Mouse (Mus musculus) small intestine, adult 2 months (tissue): ENCODE measurements around the gene Snrnp35.

Experiments
- CTCF ChIP-seq: fragments of 200-500 bp; IDR thresholded peaks from 2 replicates; pipeline ENCODE4 v1.5.1; 2012; ENCODE audit warnings: low read depth, mild to moderate bottlenecking, control low read depth, inconsistent platforms, low read length, moderate library complexity, mixed read lengths; ENCODE audit not compliant: insufficient replicate concordance, insufficient read length; ENCODE audit errors: extremely low read depth
- POLR2A ChIP-seq: fragments of 200-500 bp; IDR thresholded peaks from 2 replicates; pipeline ENCODE4 v1.6.1; 2012; ENCODE audit warnings: low read depth, mild to moderate bottlenecking, control low read depth, inconsistent platforms, low read length, moderate library complexity

GRCm38 (mm10) chr5:124480119-124480518, 2.8 kb upstream of the Snrnp35 start:
- TF ChIP-seq POLR2A (no peak), CTCF (no peak)
